Mouse (Mus musculus) hindbrain, embryonic 12.5 days (tissue): ENCODE measurements around the gene Sars2. TPM values are rescaled to one million over a fixed set of nuclear protein-coding genes. Genes with fewer than 3 reads are reported as not detected.
A peak's percentile ranks its signal among the peaks of the same experiment; 100 is the strongest.

Experiments
- ATAC-seq: fragments of 200-750 bp; cut with Nextera tagmentation; 2 replicates; pipeline ENCODE4 v1.8.0; 2017; ENCODE audit warnings: moderate TSS enrichment; ENCODE audit not compliant: low FRiP score
- H3K27ac ChIP-seq: fragments of 300-500 bp; sonication (generic); 2 replicates; pipeline ENCODE4 v1.5.1; 2016; ENCODE audit warnings: mild to moderate bottlenecking
- H3K27me3 ChIP-seq: fragments of 300-500 bp; sonication (generic); 2 replicates; pipeline ENCODE4 v1.6.1; 2016; ENCODE audit warnings: mild to moderate bottlenecking
- H3K36me3 ChIP-seq: fragments of 300-500 bp; sonication (generic); 2 replicates; pipeline ENCODE4 v1.6.1; 2016; ENCODE audit warnings: mild to moderate bottlenecking
- H3K4me1 ChIP-seq: fragments of 300-500 bp; sonication (generic); 2 replicates; pipeline ENCODE4 v1.6.1; 2016
- H3K4me2 ChIP-seq: fragments of 300-500 bp; sonication (generic); replicated peaks from 2 replicates; pipeline ENCODE4 v1.6.1; 2016; ENCODE audit warnings: mild to moderate bottlenecking
- H3K4me3 ChIP-seq: fragments of 300-500 bp; sonication (generic); 2 replicates; pipeline ENCODE4 v1.5.1; 2016; ENCODE audit warnings: mild to moderate bottlenecking
- H3K9ac ChIP-seq: fragments of 300-500 bp; sonication (generic); 2 replicates; pipeline ENCODE4 v1.6.1; 2016; ENCODE audit warnings: mild to moderate bottlenecking, moderate library complexity
- H3K9me3 ChIP-seq: fragments of 300-500 bp; sonication (generic); replicated peaks from 2 replicates; pipeline ENCODE4 v1.6.1; 2016; ENCODE audit warnings: mild to moderate bottlenecking
- WGBS: fragments of 180-500 bp; shearing (Covaris S2); methylation state at CpG from one replicate; pipeline ENCODE4 v1.1.7; 2016; 5-methylcytosine and 5-hydroxymethylcytosine counted together
- polyA plus RNA-seq: library from polyadenylated mRNA; unstranded; fragments of >200 nt; fragmentation: Nextera tagmentation; extraction: Ambion mirVana; gene quantifications from 2 replicates; pipeline ENCODE4 v1.2.1, GENCODE M21; 2016

The Sars2 gene
- polyA plus RNA-seq, 1 experiment from 2014 or later = 25.7 TPM

GRCm38 (mm10) chr7:28785161-28785560, 43.4 kb downstream of the Sars2 start:
- WGBS = 67% methylated on average over 5 of the region's 5 CpGs
- no peaks in the 10 kb centered on the region for H3K9me3 ChIP-seq
- no peak for ATAC-seq
- no peaks in the 10 kb centered on the region for H3K27me3 ChIP-seq
- H3K9ac ChIP-seq = no peak overlapping the region
- no peak overlapping the region for H3K4me3 ChIP-seq
- peaks cover 7% of the 10 kb centered on the region for H3K4me1 ChIP-seq
- peaks cover 40% of the 10 kb centered on the region for H3K36me3 ChIP-seq
- no peak overlapping the region for H3K4me2 ChIP-seq
- no peak overlapping the region for H3K27ac ChIP-seq

- 92% methylated on average over 9 of the region's 9 CpGs for WGBS
- H3K27ac ChIP-seq = no peak overlapping the region
- no peaks in the 10 kb centered on the region for H3K9me3 ChIP-seq
- peaks cover 34% of the 10 kb centered on the region for H3K36me3 ChIP-seq
- no peak overlapping the region for H3K4me3 ChIP-seq
- ATAC-seq = no peak
- H3K9ac ChIP-seq = no peak overlapping the region
- no peaks in the 10 kb centered on the region for H3K27me3 ChIP-seq
- 0 out of 2 replicates have a peak, but pooled peaks cover 2% of the 10 kb centered on the region for H3K4me1 ChIP-seq
- no peak overlapping the region for H3K4me2 ChIP-seq
These were observed 46.1 kb downstream of the Sars2 start for GRCm38 (mm10) chr7:28787884-28788283.

DNA sequence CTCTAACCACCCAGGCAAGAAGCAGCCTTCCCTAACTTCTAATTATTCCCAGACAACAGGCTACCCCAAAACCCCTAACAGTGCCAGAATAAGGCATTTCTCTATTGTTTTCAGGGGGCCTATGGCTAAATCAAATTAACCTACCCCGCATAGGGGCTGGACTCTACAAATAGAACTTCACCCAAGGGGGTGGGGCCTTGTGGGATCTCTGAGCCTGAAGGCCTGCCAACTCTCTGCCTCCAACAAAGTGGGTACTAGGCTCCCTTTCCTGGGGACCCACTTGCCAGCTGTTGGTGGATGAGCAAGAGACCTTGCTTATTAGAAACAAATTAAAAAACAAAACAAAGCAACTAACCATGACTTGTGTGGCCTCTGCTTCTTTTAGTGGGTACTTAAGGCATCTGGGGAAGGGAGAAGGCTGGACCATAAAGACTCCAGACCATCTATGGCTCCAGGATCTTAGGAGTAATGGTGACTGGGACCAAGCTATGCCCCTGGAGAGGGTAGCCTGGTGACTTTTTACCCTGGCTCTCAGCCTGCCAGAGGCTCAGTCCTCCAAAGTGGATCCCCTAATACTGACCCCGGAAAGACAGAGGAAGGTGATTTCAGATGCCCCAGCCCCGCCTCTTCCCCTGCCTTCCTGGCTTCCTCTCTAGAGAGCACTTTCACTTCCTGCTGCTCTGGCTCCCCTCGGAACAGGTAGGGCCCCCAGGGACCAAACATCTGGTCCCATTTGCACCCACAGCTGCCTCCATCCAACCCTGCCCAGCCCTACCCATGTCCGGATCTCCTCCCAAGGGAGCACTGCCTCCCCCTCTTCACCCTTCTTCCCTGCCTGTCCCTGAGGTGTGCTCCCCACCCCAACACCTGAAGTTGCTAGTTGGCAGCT, 46.8 kb downstream of the Sars2 start, which contains the start of gene Rinl:
Gene Rinl (plus strand): TSS at position 663 of the 889 bp plus-strand sequence.
- 76% methylated on average over 5 of the region's 5 CpGs for WGBS
- H3K36me3 ChIP-seq = peaks cover 29% of the 10 kb centered on the region
- no peak for ATAC-seq
- no peaks in the 10 kb centered on the region for H3K27me3 ChIP-seq
- H3K9ac ChIP-seq = no peak within 1 kb of the TSS
- 0 out of 2 replicates have a peak, but pooled peaks cover 2% of the 10 kb centered on the region for H3K4me1 ChIP-seq
- no peaks in the 10 kb centered on the region for H3K9me3 ChIP-seq
- no peak within 1 kb of the TSS for H3K27ac ChIP-seq
- H3K4me2 ChIP-seq = no peak within 1 kb of the TSS
- no peak within 1 kb of the TSS for H3K4me3 ChIP-seq

DNA sequence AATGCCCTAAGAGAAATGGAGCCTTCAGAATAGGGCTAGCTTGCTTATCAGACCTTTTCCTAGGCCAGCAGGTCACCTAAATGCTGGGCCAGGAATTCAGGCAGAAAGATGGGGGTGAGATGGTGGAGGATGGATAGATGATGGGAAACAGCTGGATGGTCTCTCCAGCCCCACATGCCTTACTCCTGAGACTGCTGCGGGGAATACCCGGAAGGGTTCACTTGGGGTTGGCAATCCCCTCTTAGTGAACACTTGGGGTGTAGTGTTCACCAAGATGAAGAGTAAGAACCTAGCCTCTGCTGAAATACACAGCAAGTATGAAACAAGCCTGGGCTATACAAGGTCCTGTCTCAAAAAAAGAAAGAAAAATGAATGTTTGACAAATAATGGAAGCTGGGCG, 47.4 kb downstream of the Sars2 start:
- 80% methylated on average over 3 of the region's 3 CpGs for WGBS
- Histone ChIP-seq H3K9ac (no peak overlapping the region), H3K27me3 (no peaks in the 10 kb centered on the region), H3K4me3 (no peak overlapping the region), H3K36me3 (peaks cover 24% of the 10 kb centered on the region), H3K4me2 (no peak overlapping the region), H3K27ac (no peak overlapping the region), H3K4me1 (0 out of 2 replicates have a peak, but pooled peaks cover 2% of the 10 kb centered on the region), H3K9me3 (no peaks in the 10 kb centered on the region)
- no peak for ATAC-seq

DNA sequence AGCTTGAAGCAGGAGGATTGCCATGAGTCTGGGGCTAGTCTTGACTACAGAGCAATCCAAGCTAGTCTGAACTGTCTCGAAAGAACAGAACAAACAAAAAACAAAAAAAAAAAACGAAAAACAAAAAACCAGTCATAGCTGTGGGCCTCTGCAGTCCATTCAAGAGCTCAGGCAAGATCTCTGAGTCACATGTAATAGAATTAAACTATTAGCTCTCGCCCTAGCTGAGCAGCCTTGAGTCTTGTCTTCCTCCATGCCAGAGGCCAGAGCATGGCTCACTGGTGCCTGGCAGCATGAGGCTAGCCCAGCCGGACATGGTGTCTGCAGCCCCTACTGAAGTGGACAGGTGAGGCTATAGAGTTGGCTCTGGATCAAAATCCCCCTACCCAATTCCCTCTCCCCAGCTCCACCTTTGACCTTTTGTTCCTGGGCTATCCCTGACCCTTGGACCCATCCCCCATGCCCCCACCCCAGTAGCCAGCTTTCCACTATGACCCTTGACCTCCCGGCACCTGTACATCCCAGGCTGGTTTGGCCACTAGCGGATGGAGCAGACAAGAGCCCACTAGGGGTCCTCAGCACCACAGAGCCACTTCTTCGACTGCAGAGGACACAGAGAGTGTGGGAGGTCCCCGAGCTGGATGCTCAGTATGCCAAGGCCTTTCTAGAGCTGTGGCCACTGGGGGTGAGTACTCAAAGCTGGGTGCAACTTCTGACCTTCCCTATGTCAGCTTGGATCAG, 48.4 kb downstream of the Sars2 start:
- Histone ChIP-seq H3K27me3 (no peaks in the 10 kb centered on the region), H3K27ac (no peak overlapping the region), H3K4me2 (no peak overlapping the region), H3K9me3 (no peaks in the 10 kb centered on the region), H3K9ac (no peak overlapping the region), H3K4me1 (0 out of 2 replicates have a peak, but pooled peaks cover 2% of the 10 kb centered on the region), H3K4me3 (no peak overlapping the region), H3K36me3 (peaks cover 24% of the 10 kb centered on the region)
- ATAC-seq = no peak
- WGBS = 46% methylated on average over 8 of the region's 8 CpGs

- Histone ChIP-seq H3K9me3 (no peaks in the 10 kb centered on the region), H3K4me1 (peaks cover 5% of the 10 kb centered on the region), H3K4me3 (no peak overlapping the region), H3K36me3 (peaks cover 12% of the 10 kb centered on the region), H3K27ac (no peak overlapping the region), H3K9ac (no peak overlapping the region), H3K4me2 (no peak overlapping the region), H3K27me3 (peaks cover 2% of the 10 kb centered on the region; the same call in 1 of the 2 replicates)
- no peak for ATAC-seq
These were observed 49.9 kb downstream of the Sars2 start for GRCm38 (mm10) chr7:28791706-28792105.

- H3K4me3 ChIP-seq = no peak overlapping the region
- H3K27me3 ChIP-seq = peaks cover 2% of the 10 kb centered on the region; the same call in 1 of the 2 replicates
- peaks cover 8% of the 10 kb centered on the region for H3K36me3 ChIP-seq
- 83% methylated on average over 14 of the region's 14 CpGs for WGBS
- H3K9ac ChIP-seq = no peak overlapping the region
- H3K4me2 ChIP-seq = no peak overlapping the region
- ATAC-seq = no peak
- H3K9me3 ChIP-seq = no peaks in the 10 kb centered on the region
- H3K27ac ChIP-seq = no peak overlapping the region
- H3K4me1 ChIP-seq = peaks cover 9% of the 10 kb centered on the region
These were observed 50.8 kb downstream of the Sars2 start for GRCm38 (mm10) chr7:28792391-28793185.

GRCm38 (mm10) chr7:28793834-28794233, 52.0 kb downstream of the Sars2 start:
- Histone ChIP-seq H3K4me1 (peaks cover 7% of the 10 kb centered on the region), H3K4me3 (no peak overlapping the region), H3K4me2 (no peak overlapping the region), H3K9me3 (no peaks in the 10 kb centered on the region), H3K9ac (no peak overlapping the region), H3K27ac (no peak overlapping the region), H3K27me3 (peaks cover 2% of the 10 kb centered on the region; the same call in 1 of the 2 replicates), H3K36me3 (no peaks in the 10 kb centered on the region)
- 35% methylated on average over 2 of the region's 2 CpGs for WGBS
- ATAC-seq = no peak

- Histone ChIP-seq H3K4me1 (peaks cover 6% of the 10 kb centered on the region), H3K36me3 (no peaks in the 10 kb centered on the region), H3K27me3 (peaks cover 2% of the 10 kb centered on the region; the same call in 1 of the 2 replicates), H3K4me3 (no peak overlapping the region), H3K27ac (no peak overlapping the region), H3K9me3 (no peaks in the 10 kb centered on the region), H3K4me2 (no peak overlapping the region), H3K9ac (no peak overlapping the region)
- WGBS = 81% methylated on average over 3 of the region's 3 CpGs
- no peak for ATAC-seq
These were observed 52.7 kb downstream of the Sars2 start for GRCm38 (mm10) chr7:28794496-28794895.

DNA sequence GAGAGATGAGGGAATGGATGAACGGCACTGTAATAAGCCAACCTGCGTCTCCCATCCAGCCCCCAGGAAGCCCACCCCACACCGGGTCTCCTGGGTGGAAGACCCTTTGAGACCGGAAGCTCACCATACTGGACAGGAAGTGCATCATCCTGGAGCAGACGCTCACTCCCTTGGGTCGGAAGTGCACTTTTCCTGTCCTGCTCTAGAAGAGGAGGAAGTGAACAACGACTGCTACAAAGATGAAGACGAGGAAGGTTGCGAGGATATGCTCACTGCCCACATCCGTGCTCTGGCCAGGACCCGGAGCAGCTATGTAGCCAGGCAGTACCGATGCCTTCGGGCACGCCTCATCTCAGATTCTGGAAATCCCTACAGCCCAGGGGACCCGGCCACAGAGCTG, 54.0 kb downstream of the Sars2 start:
- 81% methylated on average over 15 of the region's 15 CpGs for WGBS
- no peak overlapping the region for H3K9ac ChIP-seq
- no peak overlapping the region for H3K27ac ChIP-seq
- H3K9me3 ChIP-seq = no peaks in the 10 kb centered on the region
- peaks cover 2% of the 10 kb centered on the region; the same call in 1 of the 2 replicates for H3K27me3 ChIP-seq
- no peak overlapping the region for H3K4me2 ChIP-seq
- peaks cover 6% of the 10 kb centered on the region for H3K4me1 ChIP-seq
- no peaks in the 10 kb centered on the region for H3K36me3 ChIP-seq
- ATAC-seq = no peak
- H3K4me3 ChIP-seq = no peak overlapping the region

- H3K9ac ChIP-seq = peak overlapping the region; percentile 35; the same call in 1 of the 2 replicates
- H3K4me2 ChIP-seq = peak overlapping the region; percentile 44
- H3K4me1 ChIP-seq = peaks cover 6% of the 10 kb centered on the region
- H3K27ac ChIP-seq = no peak overlapping the region
- 18% methylated on average over 32 of the region's 32 CpGs for WGBS
- peaks cover 2% of the 10 kb centered on the region; the same call in 1 of the 2 replicates for H3K27me3 ChIP-seq
- peak; percentile 51 for ATAC-seq
- H3K9me3 ChIP-seq = no peaks in the 10 kb centered on the region
- peak overlapping the region; percentile 10 for H3K4me3 ChIP-seq
- H3K36me3 ChIP-seq = no peaks in the 10 kb centered on the region
These were observed 54.8 kb downstream of the Sars2 start for GRCm38 (mm10) chr7:28796562-28796975.
